Mouse (Mus musculus): ENCODE data around the gene March4. TPM values are rescaled to one million over a fixed set of nuclear protein-coding genes. Genes with fewer than 3 reads are reported as not detected.

The March4 gene
- polyA plus RNA-seq, 1 experiment: not detected

GRCm38 (mm10) chr1:72567056-72567455 is 30.3 kb upstream of the March4 start:
- Histone ChIP-seq H3K36me3 (ENCODE audit: control insufficient read depth, insufficient read depth, low read length, poor library complexity, severe bottlenecking) (no peaks in the 10 kb centered on the region), H3K9me3 (replicated peaks; ENCODE audit: control insufficient read depth, insufficient read depth, low read length, poor library complexity, severe bottlenecking) (no peaks in the 10 kb centered on the region), H3K4me1 (ENCODE audit: control insufficient read depth, insufficient read depth, low read length) (peaks cover 1% of the 10 kb centered on the region), H3K4me3 (ENCODE audit: low read depth, low read length) (no peak overlapping the region), H3K27me3 (ENCODE audit: control insufficient read depth, insufficient read depth, low read length, poor library complexity, severe bottlenecking) (no peaks in the 10 kb centered on the region), H3K27ac (ENCODE audit: insufficient read depth, low read length) (no peak overlapping the region), H3K9ac (ENCODE audit: low read depth, poor library complexity, severe bottlenecking) (no peak overlapping the region)
- no peak for TF ChIP-seq EP300 (IDR thresholded peaks at IDR 0.05; ENCODE audit: insufficient read depth, low read depth, low read length)
- no peak for TF ChIP-seq CTCF (IDR thresholded peaks at IDR 0.05; ENCODE audit: low read depth, low read length)
- TF ChIP-seq POLR2A (IDR thresholded peaks at IDR 0.05; ENCODE audit: insufficient read depth, low read length): no peak

- no peak for TF ChIP-seq EP300 (IDR thresholded peaks at IDR 0.05; ENCODE audit: insufficient read depth, low read depth, low read length)
- no peak for TF ChIP-seq CTCF (IDR thresholded peaks at IDR 0.05; ENCODE audit: low read depth, low read length)
- TF ChIP-seq POLR2A (IDR thresholded peaks at IDR 0.05; ENCODE audit: insufficient read depth, low read length): no peak
- no peaks in the 10 kb centered on the region for H3K9me3 ChIP-seq (replicated peaks; ENCODE audit: control insufficient read depth, insufficient read depth, low read length, poor library complexity, severe bottlenecking)
- no peaks in the 10 kb centered on the region for H3K27me3 ChIP-seq (ENCODE audit: control insufficient read depth, insufficient read depth, low read length, poor library complexity, severe bottlenecking)
- peaks cover 1% of the 10 kb centered on the region for H3K4me1 ChIP-seq (ENCODE audit: control insufficient read depth, insufficient read depth, low read length)
- no peaks in the 10 kb centered on the region for H3K36me3 ChIP-seq (ENCODE audit: control insufficient read depth, insufficient read depth, low read length, poor library complexity, severe bottlenecking)
- H3K4me3 ChIP-seq (ENCODE audit: low read depth, low read length): no peak overlapping the region
- no peak overlapping the region for H3K27ac ChIP-seq (ENCODE audit: insufficient read depth, low read length)
- no peak overlapping the region for H3K9ac ChIP-seq (ENCODE audit: low read depth, poor library complexity, severe bottlenecking)
Observed at GRCm38 (mm10) chr1:72564334-72564962, 27.7 kb upstream of the March4 start.

GRCm38 (mm10) chr1:72558625-72559024 is 21.9 kb upstream of the March4 start:
- Histone ChIP-seq H3K27ac (ENCODE audit: insufficient read depth, low read length) (no peak overlapping the region), H3K4me1 (ENCODE audit: control insufficient read depth, insufficient read depth, low read length) (no peaks in the 10 kb centered on the region), H3K9ac (ENCODE audit: low read depth, poor library complexity, severe bottlenecking) (no peak overlapping the region), H3K36me3 (ENCODE audit: control insufficient read depth, insufficient read depth, low read length, poor library complexity, severe bottlenecking) (no peaks in the 10 kb centered on the region), H3K27me3 (ENCODE audit: control insufficient read depth, insufficient read depth, low read length, poor library complexity, severe bottlenecking) (no peaks in the 10 kb centered on the region), H3K4me3 (ENCODE audit: low read depth, low read length) (no peak overlapping the region), H3K9me3 (replicated peaks; ENCODE audit: control insufficient read depth, insufficient read depth, low read length, poor library complexity, severe bottlenecking) (no peaks in the 10 kb centered on the region)
- TF ChIP-seq EP300 (IDR thresholded peaks at IDR 0.05; ENCODE audit: insufficient read depth, low read depth, low read length) (no peak), POLR2A (IDR thresholded peaks at IDR 0.05; ENCODE audit: insufficient read depth, low read length) (no peak), CTCF (IDR thresholded peaks at IDR 0.05; ENCODE audit: low read depth, low read length) (no peak)

GRCm38 (mm10) chr1:72556471-72556870 is 19.7 kb upstream of the March4 start:
- no peak overlapping the region for H3K27ac ChIP-seq (ENCODE audit: insufficient read depth, low read length)
- H3K9ac ChIP-seq (ENCODE audit: low read depth, poor library complexity, severe bottlenecking): no peak overlapping the region
- TF ChIP-seq POLR2A (IDR thresholded peaks at IDR 0.05; ENCODE audit: insufficient read depth, low read length) (no peak), EP300 (IDR thresholded peaks at IDR 0.05; ENCODE audit: insufficient read depth, low read depth, low read length) (no peak), CTCF (IDR thresholded peaks at IDR 0.05; ENCODE audit: low read depth, low read length) (no peak)
- no peaks in the 10 kb centered on the region for H3K36me3 ChIP-seq (ENCODE audit: control insufficient read depth, insufficient read depth, low read length, poor library complexity, severe bottlenecking)
- no peaks in the 10 kb centered on the region for H3K27me3 ChIP-seq (ENCODE audit: control insufficient read depth, insufficient read depth, low read length, poor library complexity, severe bottlenecking)
- no peaks in the 10 kb centered on the region for H3K4me1 ChIP-seq (ENCODE audit: control insufficient read depth, insufficient read depth, low read length)
- H3K4me3 ChIP-seq (ENCODE audit: low read depth, low read length): no peak overlapping the region
- no peaks in the 10 kb centered on the region for H3K9me3 ChIP-seq (replicated peaks; ENCODE audit: control insufficient read depth, insufficient read depth, low read length, poor library complexity, severe bottlenecking)

GRCm38 (mm10) chr1:72550317-72550716 is 13.6 kb upstream of the March4 start:
- H3K4me1 ChIP-seq (ENCODE audit: control insufficient read depth, insufficient read depth, low read length): no peaks in the 10 kb centered on the region
- H3K9me3 ChIP-seq (replicated peaks; ENCODE audit: control insufficient read depth, insufficient read depth, low read length, poor library complexity, severe bottlenecking): no peaks in the 10 kb centered on the region
- TF ChIP-seq POLR2A (IDR thresholded peaks at IDR 0.05; ENCODE audit: insufficient read depth, low read length) (no peak), EP300 (IDR thresholded peaks at IDR 0.05; ENCODE audit: insufficient read depth, low read depth, low read length) (no peak), CTCF (IDR thresholded peaks at IDR 0.05; ENCODE audit: low read depth, low read length) (no peak)
- no peak overlapping the region for H3K9ac ChIP-seq (ENCODE audit: low read depth, poor library complexity, severe bottlenecking)
- no peak overlapping the region for H3K4me3 ChIP-seq (ENCODE audit: low read depth, low read length)
- no peak overlapping the region for H3K27ac ChIP-seq (ENCODE audit: insufficient read depth, low read length)
- H3K36me3 ChIP-seq (ENCODE audit: control insufficient read depth, insufficient read depth, low read length, poor library complexity, severe bottlenecking): no peaks in the 10 kb centered on the region
- H3K27me3 ChIP-seq (ENCODE audit: control insufficient read depth, insufficient read depth, low read length, poor library complexity, severe bottlenecking): no peaks in the 10 kb centered on the region

GRCm38 (mm10) chr1:72538266-72538665 is 1.5 kb upstream of the March4 start:
- Histone ChIP-seq H3K9ac (ENCODE audit: low read depth, poor library complexity, severe bottlenecking) (no peak overlapping the region), H3K4me3 (ENCODE audit: low read depth, low read length) (no peak overlapping the region)
- TF ChIP-seq EP300 (IDR thresholded peaks at IDR 0.05; ENCODE audit: insufficient read depth, low read depth, low read length) (no peak), POLR2A (IDR thresholded peaks at IDR 0.05; ENCODE audit: insufficient read depth, low read length) (no peak)

More at GRCm38 (mm10) chr1:72538266-72538665, 1.5 kb upstream of the March4 start:
- Histone ChIP-seq H3K27ac (ENCODE audit: insufficient read depth, low read length) (no peak overlapping the region), H3K36me3 (ENCODE audit: control insufficient read depth, insufficient read depth, low read length, poor library complexity, severe bottlenecking) (no peaks in the 10 kb centered on the region), H3K4me1 (ENCODE audit: control insufficient read depth, insufficient read depth, low read length) (no peaks in the 10 kb centered on the region), H3K9me3 (replicated peaks; ENCODE audit: control insufficient read depth, insufficient read depth, low read length, poor library complexity, severe bottlenecking) (no peaks in the 10 kb centered on the region; the same call in 1 of the 2 replicates), H3K27me3 (ENCODE audit: control insufficient read depth, insufficient read depth, low read length, poor library complexity, severe bottlenecking) (peaks cover 11% of the 10 kb centered on the region)

Measured in ES-Bruce4 (cell line).